Mouse (Mus musculus): ENCODE measurements at regions not wholly inside any gene's neighbourhood (a gene's known extent, or its start where the extent isn't known, plus 50 kb on each side); places are given as distances from the start of the nearest gene placed in this dataset.

- 84% methylated on average over 11 of the region's 11 CpGs for WGBS
These were observed 177.2 kb downstream of the Rpap3 start for GRCm38 (mm10) chr15:97528291-97529050.

GRCm38 (mm10) chr15:97520395-97520794, 185.2 kb downstream of the Rpap3 start:
- WGBS = 47% methylated on average over 2 of the region's 2 CpGs
- no peaks in the 10 kb centered on the region for H3K27me3 ChIP-seq (replicated peaks; ENCODE audit: control insufficient read depth, insufficient read depth, low read length)
- no peaks in the 10 kb centered on the region for H3K36me3 ChIP-seq (ENCODE audit: control insufficient read depth, insufficient read depth, low read length)
- H3K4me1 ChIP-seq (replicated peaks; ENCODE audit: control insufficient read depth, insufficient read depth, low read length) = no peaks in the 10 kb centered on the region
- no peaks in the 10 kb centered on the region for H3K9me3 ChIP-seq (ENCODE audit: control insufficient read depth, low read length)
- no peak for DNase-seq (ENCODE audit: low spot score)
- H3K27ac ChIP-seq (ENCODE audit: low read depth, low read length) = no peak overlapping the region
- H3K4me2 ChIP-seq = no peak overlapping the region
- H3K9ac ChIP-seq (ENCODE audit: low read depth, low read length) = no peak overlapping the region
- no peak for ATAC-seq (replicated peaks; ENCODE audit: low FRiP score)
- no peak overlapping the region for H3K4me3 ChIP-seq (ENCODE audit: low read depth, low read length)

More at GRCm38 (mm10) chr15:97528291-97529050, 177.2 kb downstream of the Rpap3 start:
- Histone ChIP-seq H3K9ac (ENCODE audit: low read depth, low read length) (no peak overlapping the region), H3K4me2 (no peak overlapping the region), H3K9me3 (ENCODE audit: control insufficient read depth, low read length) (no peaks in the 10 kb centered on the region), H3K4me1 (replicated peaks; ENCODE audit: control insufficient read depth, insufficient read depth, low read length) (no peaks in the 10 kb centered on the region), H3K4me3 (ENCODE audit: low read depth, low read length) (no peak overlapping the region), H3K27ac (ENCODE audit: low read depth, low read length) (no peak overlapping the region), H3K36me3 (ENCODE audit: control insufficient read depth, insufficient read depth, low read length) (no peaks in the 10 kb centered on the region), H3K27me3 (replicated peaks; ENCODE audit: control insufficient read depth, insufficient read depth, low read length) (no peaks in the 10 kb centered on the region)
- no peak for DNase-seq (ENCODE audit: low spot score)
- no peak for ATAC-seq (replicated peaks; ENCODE audit: low FRiP score)

- no peak overlapping the region for H3K4me2 ChIP-seq
- no peaks in the 10 kb centered on the region for H3K4me1 ChIP-seq (replicated peaks; ENCODE audit: control insufficient read depth, insufficient read depth, low read length)
- no peak overlapping the region for H3K4me3 ChIP-seq (ENCODE audit: low read depth, low read length)
- ATAC-seq (replicated peaks; ENCODE audit: low FRiP score) (no peak), DNase-seq (ENCODE audit: low spot score) (no peak)
- no peak overlapping the region for H3K9ac ChIP-seq (ENCODE audit: low read depth, low read length)
- H3K36me3 ChIP-seq (ENCODE audit: control insufficient read depth, insufficient read depth, low read length) = no peaks in the 10 kb centered on the region
- WGBS = 39% methylated on average over 8 of the region's 8 CpGs
- H3K9me3 ChIP-seq (ENCODE audit: control insufficient read depth, low read length) = no peaks in the 10 kb centered on the region
- no peaks in the 10 kb centered on the region for H3K27me3 ChIP-seq (replicated peaks; ENCODE audit: control insufficient read depth, insufficient read depth, low read length)
- H3K27ac ChIP-seq (ENCODE audit: low read depth, low read length) = no peak overlapping the region
These were observed 185.7 kb downstream of the Rpap3 start for GRCm38 (mm10) chr15:97519919-97520345.

DNA sequence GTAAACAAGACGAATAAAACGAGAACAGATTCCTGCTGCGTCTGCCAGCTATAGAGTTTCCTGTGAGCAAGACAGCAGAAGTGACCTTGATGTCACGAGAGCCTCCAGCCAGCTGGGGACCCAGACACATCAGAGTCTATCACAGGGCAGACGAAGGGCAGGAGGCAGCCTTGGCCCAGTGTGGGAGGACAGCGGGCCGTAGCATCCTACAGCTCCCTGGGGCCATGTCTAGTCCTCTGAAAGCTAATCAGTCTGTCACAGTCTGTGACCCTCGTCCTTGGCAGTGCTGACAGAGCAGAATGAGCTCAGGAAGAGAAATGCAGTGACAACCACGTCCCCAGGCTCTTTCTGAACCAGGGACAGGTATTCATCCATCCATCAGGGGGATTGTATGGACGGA, 187.7 kb downstream of the Rpap3 start:
- 65% methylated on average over 10 of the region's 10 CpGs for WGBS
- no peak for ATAC-seq (replicated peaks; ENCODE audit: low FRiP score)

DNA sequence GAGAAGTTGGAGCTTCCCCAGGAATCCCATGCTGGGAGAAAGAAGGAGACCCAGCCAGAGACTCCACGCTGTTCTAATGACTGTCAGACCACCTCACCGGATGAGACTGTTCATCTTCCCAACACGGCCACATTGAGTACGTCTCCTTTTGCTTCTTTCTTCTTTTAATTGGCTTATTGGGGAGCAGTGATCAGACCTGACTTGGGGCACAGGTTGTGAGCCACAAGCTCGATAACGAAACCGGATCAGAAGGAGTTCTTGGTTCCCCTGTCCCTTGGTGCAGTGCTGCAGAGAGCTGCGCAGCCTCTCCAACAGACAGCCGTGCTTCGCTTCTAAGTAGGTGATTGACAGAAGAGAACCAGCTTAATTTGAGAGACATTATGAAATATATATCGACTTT, 188.4 kb downstream of the Rpap3 start:
- H3K9me3 ChIP-seq (ENCODE audit: control insufficient read depth, low read length) = no peaks in the 10 kb centered on the region
- no peak overlapping the region for H3K4me2 ChIP-seq
- H3K36me3 ChIP-seq (ENCODE audit: control insufficient read depth, insufficient read depth, low read length) = no peaks in the 10 kb centered on the region
- H3K9ac ChIP-seq (ENCODE audit: low read depth, low read length) = no peak overlapping the region
- no peaks in the 10 kb centered on the region for H3K27me3 ChIP-seq (replicated peaks; ENCODE audit: control insufficient read depth, insufficient read depth, low read length)
- H3K27ac ChIP-seq (ENCODE audit: low read depth, low read length) = no peak overlapping the region
- no peak for DNase-seq (ENCODE audit: low spot score)
- H3K4me1 ChIP-seq (replicated peaks; ENCODE audit: control insufficient read depth, insufficient read depth, low read length) = no peaks in the 10 kb centered on the region
- no peak overlapping the region for H3K4me3 ChIP-seq (ENCODE audit: low read depth, low read length)
- ATAC-seq (replicated peaks; ENCODE audit: low FRiP score) = no peak
- WGBS = 85% methylated on average over 11 of the region's 11 CpGs

More for the DNA sequence above, 187.7 kb downstream of the Rpap3 start:
- Histone ChIP-seq H3K36me3 (ENCODE audit: control insufficient read depth, insufficient read depth, low read length) (no peaks in the 10 kb centered on the region), H3K27ac (ENCODE audit: low read depth, low read length) (no peak overlapping the region), H3K4me2 (no peak overlapping the region), H3K27me3 (replicated peaks; ENCODE audit: control insufficient read depth, insufficient read depth, low read length) (no peaks in the 10 kb centered on the region), H3K4me3 (ENCODE audit: low read depth, low read length) (no peak overlapping the region), H3K4me1 (replicated peaks; ENCODE audit: control insufficient read depth, insufficient read depth, low read length) (no peaks in the 10 kb centered on the region), H3K9me3 (ENCODE audit: control insufficient read depth, low read length) (no peaks in the 10 kb centered on the region), H3K9ac (ENCODE audit: low read depth, low read length) (no peak overlapping the region)
- no peak for DNase-seq (ENCODE audit: low spot score)

GRCm38 (mm10) chr15:97515773-97516172, 189.9 kb downstream of the Rpap3 start:
- WGBS = 66% methylated on average over 4 of the region's 4 CpGs
- Histone ChIP-seq H3K27ac (ENCODE audit: low read depth, low read length) (no peak overlapping the region), H3K9me3 (ENCODE audit: control insufficient read depth, low read length) (no peaks in the 10 kb centered on the region), H3K27me3 (replicated peaks; ENCODE audit: control insufficient read depth, insufficient read depth, low read length) (no peaks in the 10 kb centered on the region), H3K4me1 (replicated peaks; ENCODE audit: control insufficient read depth, insufficient read depth, low read length) (no peaks in the 10 kb centered on the region), H3K36me3 (ENCODE audit: control insufficient read depth, insufficient read depth, low read length) (no peaks in the 10 kb centered on the region), H3K4me3 (ENCODE audit: low read depth, low read length) (no peak overlapping the region), H3K9ac (ENCODE audit: low read depth, low read length) (no peak overlapping the region), H3K4me2 (no peak overlapping the region)
- no peak for DNase-seq (ENCODE audit: low spot score)
- no peak for ATAC-seq (replicated peaks; ENCODE audit: low FRiP score)

DNA sequence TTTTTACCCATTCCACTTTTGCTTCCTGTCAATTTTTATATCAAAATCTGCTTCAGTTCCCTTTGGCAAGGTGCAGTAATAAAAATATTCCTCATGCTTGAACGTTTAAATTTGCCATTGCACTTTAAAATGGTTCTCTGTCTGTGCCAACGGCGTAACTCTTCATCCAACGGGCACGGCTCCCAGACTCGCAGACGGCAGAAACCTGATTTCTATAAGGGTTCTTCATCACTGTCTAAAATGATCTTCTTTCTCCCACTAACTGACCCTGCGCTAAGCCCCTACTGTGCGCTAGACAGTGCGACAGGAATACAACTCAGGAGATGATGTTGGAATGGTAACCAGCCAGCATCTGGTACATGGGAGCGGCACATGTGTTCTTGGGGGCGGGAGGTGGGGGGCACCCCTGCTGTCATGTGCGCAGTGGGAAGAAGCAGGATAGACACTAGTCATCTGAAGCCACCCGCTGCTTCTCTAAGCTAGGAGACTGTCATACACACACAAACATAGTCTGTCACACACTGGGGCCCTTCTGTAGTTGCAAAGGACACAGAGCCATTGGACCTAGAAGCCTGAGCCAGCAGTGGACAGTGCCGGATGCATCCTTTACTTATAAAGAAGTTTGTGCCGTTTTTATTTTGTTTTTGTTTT, 197.8 kb downstream of the Rpap3 start:
- H3K36me3 ChIP-seq (ENCODE audit: control insufficient read depth, insufficient read depth, low read length) = no peaks in the 10 kb centered on the region
- peaks cover 3% of the 10 kb centered on the region; the same call in 1 of the 2 replicates for H3K9me3 ChIP-seq (ENCODE audit: control insufficient read depth, low read length)
- H3K27me3 ChIP-seq (replicated peaks; ENCODE audit: control insufficient read depth, insufficient read depth, low read length) = no peaks in the 10 kb centered on the region
- no peak overlapping the region for H3K9ac ChIP-seq (ENCODE audit: low read depth, low read length)
- no peak overlapping the region for H3K27ac ChIP-seq (ENCODE audit: low read depth, low read length)
- DNase-seq (ENCODE audit: low spot score) = no peak
- H3K4me3 ChIP-seq (ENCODE audit: low read depth, low read length) = no peak overlapping the region
- ATAC-seq (replicated peaks; ENCODE audit: low FRiP score) = no peak
- H3K4me1 ChIP-seq (replicated peaks; ENCODE audit: control insufficient read depth, insufficient read depth, low read length) = no peaks in the 10 kb centered on the region
- H3K4me2 ChIP-seq = no peak overlapping the region
- 92% methylated on average over 16 of the region's 16 CpGs for WGBS

DNA sequence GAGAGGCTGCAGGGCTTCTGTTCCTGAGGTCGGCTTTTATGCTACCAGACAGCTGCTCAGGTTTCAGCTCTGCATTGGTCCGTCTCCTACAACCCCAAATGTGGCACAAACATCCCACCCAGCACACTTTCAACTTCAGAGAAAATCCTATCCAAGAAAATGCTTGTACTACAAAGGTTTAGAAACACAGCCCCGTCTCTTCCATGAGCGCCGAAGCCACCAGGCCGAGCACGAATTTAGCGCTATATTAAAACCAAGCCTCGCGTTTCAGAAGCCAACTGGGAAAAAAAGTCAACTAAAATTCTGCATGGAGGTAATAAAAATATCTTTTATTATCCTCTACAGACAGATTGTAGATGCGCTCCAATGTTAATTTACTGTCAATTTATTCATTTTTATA, 198.4 kb downstream of the Rpap3 start:
- Histone ChIP-seq H3K4me1 (replicated peaks; ENCODE audit: control insufficient read depth, insufficient read depth, low read length) (no peaks in the 10 kb centered on the region), H3K4me2 (no peak overlapping the region), H3K27me3 (replicated peaks; ENCODE audit: control insufficient read depth, insufficient read depth, low read length) (no peaks in the 10 kb centered on the region), H3K36me3 (ENCODE audit: control insufficient read depth, insufficient read depth, low read length) (no peaks in the 10 kb centered on the region), H3K9ac (ENCODE audit: low read depth, low read length) (no peak overlapping the region), H3K4me3 (ENCODE audit: low read depth, low read length) (no peak overlapping the region), H3K27ac (ENCODE audit: low read depth, low read length) (no peak overlapping the region), H3K9me3 (ENCODE audit: control insufficient read depth, low read length) (peaks cover 3% of the 10 kb centered on the region; the same call in 1 of the 2 replicates)
- no peak for DNase-seq (ENCODE audit: low spot score)
- WGBS = 93% methylated on average over 11 of the region's 11 CpGs
- no peak for ATAC-seq (replicated peaks; ENCODE audit: low FRiP score)

DNA sequence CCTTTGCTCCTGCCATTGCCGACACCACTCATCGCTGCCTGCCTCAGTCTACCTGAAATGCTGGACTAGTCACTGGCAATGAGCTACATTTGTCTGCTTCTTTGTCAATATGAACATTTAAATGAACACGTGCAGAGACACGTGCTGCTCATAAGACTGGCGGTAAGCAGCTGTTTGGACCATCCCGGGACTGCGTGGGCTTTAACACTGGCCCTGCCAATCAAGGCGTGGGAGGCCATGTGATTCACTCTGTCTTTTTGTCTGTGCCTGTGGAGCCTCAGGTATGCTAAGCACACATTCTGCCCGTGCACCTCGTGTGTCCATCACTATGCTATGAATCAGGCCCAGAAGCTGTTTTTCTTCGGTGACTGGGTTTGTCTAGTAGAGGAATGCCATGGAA, 199.9 kb downstream of the Rpap3 start:
- DNase-seq (ENCODE audit: low spot score) (no peak), ATAC-seq (replicated peaks; ENCODE audit: low FRiP score) (no peak)
- Histone ChIP-seq H3K36me3 (ENCODE audit: control insufficient read depth, insufficient read depth, low read length) (no peaks in the 10 kb centered on the region), H3K4me2 (no peak overlapping the region), H3K9me3 (ENCODE audit: control insufficient read depth, low read length) (peaks cover 3% of the 10 kb centered on the region; the same call in 1 of the 2 replicates), H3K4me3 (ENCODE audit: low read depth, low read length) (no peak overlapping the region), H3K27ac (ENCODE audit: low read depth, low read length) (no peak overlapping the region), H3K9ac (ENCODE audit: low read depth, low read length) (no peak overlapping the region), H3K27me3 (replicated peaks; ENCODE audit: control insufficient read depth, insufficient read depth, low read length) (no peaks in the 10 kb centered on the region), H3K4me1 (replicated peaks; ENCODE audit: control insufficient read depth, insufficient read depth, low read length) (no peaks in the 10 kb centered on the region)
- 90% methylated on average over 11 of the region's 11 CpGs for WGBS

All from liver, embryonic 11.5 days (tissue).